Mouse (Mus musculus) cerebellum, adult 8-10 months (tissue): ENCODE results near the gene Wdr73.
A peak's percentile ranks its signal among the peaks of the same experiment; 100 is the strongest.
"Not testable (repeated sequence)": the region's sequence is repeated elsewhere in the genome, so short reads cannot be mapped to it uniquely, and the experiment has no call there.

Source experiments
- DNase-seq: peaks from one replicate; pipeline ENCODE4 v3.0.0; 2022

The Wdr73 gene

DNA sequence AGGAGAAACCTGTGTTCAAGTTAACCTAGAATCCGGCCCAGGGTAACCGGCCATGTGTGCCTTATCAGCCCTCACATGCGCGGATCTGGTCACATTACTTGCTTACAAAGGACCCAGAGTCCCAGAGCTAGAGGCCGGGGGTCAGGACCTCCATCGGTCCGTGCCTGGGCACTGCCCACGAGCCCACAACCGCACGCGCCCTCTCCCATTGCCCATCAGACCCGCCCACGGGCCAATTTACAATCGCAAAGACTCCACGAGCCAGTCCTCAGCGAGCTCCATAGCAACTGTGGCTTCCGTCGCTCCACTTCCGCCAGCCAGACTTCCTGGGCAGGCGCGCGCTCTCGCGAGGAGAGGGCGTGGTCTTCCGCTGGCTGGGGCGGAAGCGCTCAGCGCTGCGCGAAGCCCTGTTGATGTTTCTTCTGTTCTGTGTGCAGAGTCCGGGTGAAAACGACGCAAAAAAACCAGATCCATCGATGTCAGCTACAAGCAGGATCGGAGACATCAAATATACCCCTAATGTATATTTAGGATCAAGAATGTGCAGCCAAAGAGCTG is at the start of gene Wdr73:
Gene Wdr73 (minus strand): TSS at position 326 of the 558 bp plus-strand sequence.
- DNase-seq = peak; percentile 80

DNA sequence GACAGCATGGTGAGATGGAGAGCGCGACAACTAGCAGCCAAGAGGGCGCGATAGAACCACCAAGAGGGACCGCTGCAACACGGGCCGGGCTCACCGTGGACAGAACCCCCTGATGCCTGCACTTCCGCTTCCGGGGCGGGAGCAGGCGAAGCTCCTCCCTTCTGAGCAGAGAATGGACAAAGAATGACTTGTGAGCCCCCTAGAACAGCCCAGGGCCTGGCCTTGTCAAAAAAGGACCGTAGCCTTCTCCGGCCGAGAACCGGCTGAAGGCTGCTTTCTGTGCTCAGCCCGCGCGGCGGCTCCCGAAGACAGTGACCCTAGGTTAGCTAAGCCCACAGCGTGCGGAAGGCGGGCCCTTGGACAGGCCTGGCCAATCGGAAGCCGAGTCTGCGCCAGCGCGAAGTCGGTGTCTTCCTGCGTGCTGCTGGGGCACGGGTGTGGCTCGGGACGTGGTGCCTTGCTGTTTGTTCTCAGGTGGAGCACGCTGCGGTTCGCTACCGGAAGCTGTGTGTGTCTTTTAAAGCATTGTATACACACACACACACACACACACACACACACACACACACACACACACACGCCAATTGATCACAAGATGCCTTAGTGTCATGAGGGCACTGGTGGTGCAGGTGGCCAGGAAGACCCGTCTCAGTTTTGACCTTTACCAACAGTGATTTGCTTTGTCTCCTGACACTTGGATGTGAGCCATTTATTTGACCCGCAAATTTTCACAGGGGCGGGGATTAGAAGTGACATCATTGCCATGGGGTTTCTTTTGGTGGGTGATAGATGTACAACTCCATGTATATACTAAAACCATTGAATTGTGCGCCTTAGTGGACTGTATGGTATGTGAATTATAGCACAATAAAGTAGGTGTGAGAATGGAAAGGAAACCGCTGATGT is 46.6 kb upstream of the Wdr73 start, which contains the start of gene Sec11a:
Gene Sec11a (minus strand): TSS at position 336 of the 906 bp plus-strand sequence.
- peak; percentile 96 for DNase-seq

DNA sequence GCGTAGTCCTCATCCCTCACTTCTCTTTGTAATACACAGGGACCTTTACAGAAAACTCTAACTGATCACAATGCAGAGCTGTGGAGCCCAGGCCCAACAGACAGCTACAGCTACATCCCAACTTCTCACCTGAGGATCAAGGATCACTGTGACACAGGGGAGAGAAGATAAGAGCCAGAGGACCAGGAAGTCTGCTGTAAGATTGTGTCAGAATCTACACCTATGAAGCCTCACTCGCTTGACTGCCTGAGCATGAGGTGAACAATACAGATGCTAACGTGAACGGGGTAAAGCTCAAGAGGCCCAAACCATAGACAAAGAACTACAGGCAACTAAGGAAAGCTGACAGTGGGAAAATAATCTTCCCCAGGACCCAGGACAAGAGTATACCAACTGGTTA is 38.7 kb upstream of the Wdr73 start:
- DNase-seq = no peak

DNA sequence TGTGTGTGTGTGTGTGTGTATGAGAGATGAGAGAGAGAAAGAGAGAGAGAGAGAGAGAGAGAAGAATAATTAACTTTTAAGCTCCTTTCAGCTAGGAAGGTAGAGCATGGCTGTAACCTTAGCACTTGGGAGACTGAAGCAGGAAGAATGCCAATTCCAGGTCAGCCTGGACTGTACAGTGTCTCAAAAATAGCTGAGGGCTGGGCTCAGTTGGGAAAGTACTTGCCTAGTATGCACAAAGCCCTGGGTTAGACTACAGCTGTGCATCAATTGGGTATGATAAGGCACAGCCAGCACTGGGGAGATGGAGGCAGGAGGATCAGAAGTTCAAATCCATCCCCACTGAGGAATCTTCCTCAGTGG is 36.2 kb upstream of the Wdr73 start:
- not testable (repeated sequence) for DNase-seq

DNA sequence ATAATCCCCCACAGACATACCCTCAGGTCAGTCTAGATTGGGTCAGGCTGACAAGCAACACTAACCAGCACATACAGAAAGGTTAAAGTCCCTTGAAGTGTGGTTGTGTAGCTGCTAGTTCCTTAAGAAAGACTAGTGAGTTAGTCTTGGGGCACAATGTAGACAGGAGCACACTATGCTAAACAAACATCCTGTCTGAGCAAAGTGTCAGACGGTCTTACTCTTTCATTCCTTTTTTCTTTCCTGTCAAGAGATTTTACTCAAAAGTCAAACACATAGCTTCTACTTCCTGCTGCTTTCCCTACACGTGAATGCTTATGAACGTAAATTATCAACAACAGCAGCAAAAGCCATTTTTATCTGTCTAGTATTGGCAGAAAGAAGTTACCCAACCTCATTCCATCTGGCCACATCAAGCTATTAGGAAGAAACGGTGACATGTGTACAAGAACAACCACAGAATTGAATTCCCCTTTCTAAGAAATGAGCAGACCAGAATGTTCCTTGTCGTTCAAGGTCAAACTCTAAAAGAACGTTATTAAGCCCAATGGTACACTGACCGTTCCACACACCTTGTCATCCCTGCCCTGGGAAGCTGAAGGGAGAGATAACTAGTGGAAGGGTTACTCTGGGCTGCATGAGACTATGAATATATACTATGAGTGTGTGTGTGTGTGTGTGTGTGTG is 35.7 kb upstream of the Wdr73 start:
- DNase-seq = not testable (repeated sequence)

DNA sequence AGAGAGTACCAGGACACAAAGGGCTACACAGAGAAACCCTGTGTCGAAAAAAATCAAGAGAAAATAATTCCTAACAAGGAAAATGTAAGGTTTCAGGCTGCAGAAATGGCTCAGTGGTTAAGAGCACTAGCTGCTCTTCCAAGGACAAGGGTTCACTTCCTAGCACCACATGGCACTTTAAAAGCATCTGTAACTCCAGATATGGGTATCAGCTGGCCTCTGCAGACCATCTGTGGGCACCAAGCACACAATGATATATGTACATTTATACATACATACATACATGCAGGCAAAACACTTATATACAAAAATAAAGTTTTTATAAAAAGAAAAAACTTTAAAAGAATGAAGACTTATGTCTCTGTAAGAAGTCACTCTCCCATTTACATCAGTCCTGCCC is 34.8 kb upstream of the Wdr73 start:
- no peak for DNase-seq

DNA sequence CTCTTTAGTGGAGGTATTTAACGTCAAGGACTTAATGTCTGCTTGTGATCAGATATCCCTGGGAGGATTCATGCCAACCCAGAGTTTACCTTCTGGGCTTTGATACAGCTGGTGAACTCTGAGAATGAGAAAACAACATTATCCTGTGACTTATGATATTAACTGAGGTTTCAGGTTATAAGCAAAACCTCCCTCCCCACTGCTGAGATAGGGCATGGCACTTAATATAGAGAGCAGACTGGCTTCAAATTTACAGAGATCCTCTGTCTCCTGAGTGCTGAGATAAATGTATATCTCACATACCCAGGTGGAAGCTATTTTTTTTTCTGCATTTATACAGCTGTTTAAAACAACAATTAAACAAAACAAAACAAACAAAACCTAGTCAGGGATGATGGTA is 31.7 kb upstream of the Wdr73 start:
- DNase-seq = no peak

DNA sequence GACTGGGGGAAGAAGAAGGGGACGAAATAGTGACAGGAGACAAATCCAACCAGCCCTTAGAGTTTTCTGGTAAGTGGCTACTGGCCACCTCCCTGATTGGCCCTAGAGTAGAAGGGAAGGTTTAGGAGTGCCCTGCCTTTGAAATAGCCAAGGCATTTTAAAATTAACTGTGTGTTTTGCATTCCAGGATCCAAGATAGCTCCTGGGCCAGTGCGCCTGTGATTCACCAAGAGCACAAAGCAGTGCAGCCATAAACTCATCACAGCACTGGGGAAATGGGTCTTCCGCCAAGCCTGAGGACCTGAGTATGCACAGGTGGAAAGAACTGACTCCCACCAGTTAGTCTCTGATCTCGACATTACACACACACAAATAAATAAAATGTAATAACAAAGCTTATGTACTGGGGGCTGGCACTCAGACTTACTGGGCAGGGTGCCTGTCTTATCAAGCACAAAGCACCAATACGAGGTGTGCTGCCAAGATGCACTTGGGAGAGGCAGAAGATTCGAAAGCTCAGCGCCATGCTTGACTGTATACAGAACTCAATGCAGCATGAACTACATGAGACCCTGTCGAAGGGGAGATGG is 30.6 kb upstream of the Wdr73 start:
- no peak for DNase-seq

DNA sequence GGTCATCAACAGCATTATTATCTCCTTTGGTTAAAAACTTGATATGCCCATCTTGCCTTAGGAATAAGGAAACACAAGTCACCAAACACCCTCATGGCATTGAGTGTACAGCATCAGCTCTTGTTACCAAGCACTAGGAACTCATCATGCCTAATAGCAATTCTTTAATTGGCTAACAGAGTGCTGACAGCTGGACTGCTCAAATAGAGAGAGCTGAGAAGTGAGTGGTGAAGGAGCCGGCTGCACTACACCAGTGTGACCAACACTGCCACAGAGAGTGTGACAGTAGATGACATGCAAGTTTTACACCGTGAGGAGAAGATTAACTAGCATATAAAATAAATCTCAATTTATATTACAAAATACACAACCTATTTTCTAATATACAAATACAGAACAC is 22.1 kb upstream of the Wdr73 start:
- no peak for DNase-seq

DNA sequence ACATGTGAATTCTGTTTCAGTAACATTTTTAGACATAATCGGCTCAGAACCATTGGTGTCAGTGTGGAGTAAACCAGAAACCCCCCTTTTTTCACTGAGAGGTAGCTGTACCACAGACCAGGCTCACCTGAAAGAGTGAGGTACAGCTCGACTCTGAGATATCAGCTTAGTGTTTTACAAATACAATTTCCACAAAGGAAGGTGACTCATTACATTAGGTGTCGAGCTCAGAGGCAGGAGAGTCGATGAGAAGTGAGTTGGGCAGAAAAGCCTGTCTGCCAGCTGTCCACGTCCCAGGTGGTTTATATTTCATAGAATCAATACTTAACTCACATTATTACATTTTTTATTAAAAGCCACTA is 18.6 kb upstream of the Wdr73 start:
- DNase-seq = no peak

DNA sequence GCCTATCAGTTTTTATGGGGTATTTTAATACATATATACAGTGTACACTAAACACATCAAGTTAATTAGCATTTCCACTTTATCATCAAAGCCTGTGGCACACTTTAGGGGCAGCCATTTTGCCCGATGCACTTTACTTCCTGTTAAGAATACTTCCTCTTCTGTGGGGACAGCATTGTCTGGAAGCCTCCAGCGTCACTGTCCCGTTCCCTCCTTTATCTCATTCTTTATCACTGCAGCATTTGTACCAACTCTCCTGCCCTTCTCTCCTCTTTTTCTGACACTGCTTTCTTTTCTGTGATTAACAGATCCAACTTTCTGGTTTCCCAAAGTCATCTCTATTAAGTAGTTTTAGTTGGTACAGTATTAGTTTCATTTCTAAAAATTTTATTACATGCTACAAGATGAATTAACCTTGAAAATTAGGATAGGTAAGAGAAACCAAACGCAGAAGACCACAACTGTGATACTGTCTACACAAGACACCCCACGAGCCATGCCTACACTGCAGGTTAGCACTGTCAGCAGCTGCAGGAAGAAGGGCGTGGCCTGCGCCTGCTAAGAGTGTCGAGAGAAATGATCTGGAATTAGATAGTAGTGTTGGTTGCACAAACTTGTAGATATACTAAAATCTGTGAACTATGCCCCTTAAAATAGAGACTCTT is 18.0 kb upstream of the Wdr73 start:
- DNase-seq = no peak

DNA sequence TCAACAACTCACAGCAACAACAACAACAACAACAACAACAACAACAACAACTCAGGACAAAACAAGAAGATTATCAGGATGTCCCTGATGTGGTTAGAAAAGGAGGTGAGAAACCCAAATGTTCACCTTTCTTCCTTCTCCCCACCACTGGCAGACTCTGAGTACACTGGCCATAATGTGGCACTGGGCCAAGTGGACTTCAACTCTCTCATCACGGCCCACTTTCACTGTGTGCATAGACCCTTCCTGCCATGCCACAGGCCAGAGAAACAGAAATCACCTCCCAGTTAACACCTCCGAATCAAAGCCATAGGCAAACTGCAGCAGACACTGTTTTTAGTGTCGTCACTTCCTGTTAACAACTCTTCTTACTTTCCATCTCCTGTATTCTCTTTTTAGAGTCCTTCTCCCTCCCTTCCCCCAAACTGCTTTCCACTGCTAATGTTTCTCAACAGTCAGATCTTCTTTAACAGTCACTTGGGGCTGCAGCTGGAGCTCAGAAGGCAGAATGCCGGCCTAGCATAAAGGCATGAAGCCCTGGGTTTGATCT is 16.9 kb upstream of the Wdr73 start:
- DNase-seq = no peak

DNA sequence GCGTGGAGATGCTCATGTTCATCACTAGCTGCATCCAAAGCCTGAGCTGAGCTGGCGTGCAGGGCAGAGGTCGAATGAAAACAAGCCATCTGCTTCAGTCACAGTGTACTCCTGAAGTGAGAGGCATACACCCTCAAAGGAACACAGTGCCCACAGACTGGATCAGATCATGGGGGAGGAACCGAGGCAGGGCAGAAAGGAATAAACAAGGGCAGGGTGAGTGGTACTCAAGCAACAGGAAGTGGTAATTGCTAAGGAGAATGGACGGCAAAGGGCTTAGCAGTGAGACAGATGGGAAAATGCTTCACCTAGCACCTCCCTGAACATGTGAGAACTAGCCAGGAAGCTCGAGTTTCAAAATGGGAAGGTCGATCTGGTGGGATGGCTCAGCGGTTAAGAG is 11.4 kb upstream of the Wdr73 start:
- DNase-seq = no peak

DNA sequence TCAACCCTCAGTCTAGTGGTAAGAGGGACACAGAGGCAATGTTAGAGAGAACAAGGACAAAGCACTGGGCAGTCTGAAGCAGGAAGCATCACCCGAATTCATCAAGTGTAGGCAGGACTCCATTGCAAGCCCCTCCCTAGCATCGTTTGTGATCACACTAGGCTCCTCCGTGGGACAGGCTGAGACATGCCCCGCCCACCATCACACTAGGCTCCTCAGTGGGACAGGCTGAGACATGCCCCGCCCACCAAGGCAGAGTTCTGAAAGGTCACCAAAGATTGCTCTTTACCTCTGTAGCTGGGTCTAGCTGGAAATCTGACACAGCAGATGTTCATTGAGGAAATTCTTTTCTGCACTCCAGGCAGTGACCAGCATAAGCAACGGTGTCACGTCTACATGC is 10.0 kb upstream of the Wdr73 start:
- no peak for DNase-seq

DNA sequence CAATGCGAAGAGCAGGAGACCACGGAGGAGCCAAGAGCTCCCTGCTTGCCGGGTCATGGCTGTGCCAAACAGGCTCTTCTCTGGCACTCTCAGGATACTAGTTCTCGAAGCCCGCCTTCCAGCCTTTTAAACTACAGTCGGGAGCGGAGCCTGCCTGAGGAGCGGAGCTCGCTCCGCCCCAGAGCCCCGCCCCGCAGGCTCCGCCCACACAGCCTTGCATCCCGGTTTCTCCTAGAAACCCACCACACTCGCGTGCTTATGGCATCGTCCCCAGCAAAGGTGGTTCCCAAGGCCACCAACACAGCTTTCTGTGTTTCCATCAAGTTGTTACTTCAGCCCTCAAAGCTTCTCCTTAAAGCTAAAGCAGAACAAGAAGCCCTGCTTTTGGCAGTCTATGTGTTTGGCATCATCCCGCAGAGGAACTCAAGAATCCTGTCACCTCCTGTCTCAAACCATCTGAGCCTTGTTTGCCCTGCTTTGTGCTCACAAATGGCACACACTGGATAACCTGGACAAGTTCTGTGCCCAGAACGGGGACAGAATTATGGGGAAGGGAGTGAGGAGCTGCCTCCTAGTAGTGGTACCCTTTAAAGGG is 3.9 kb upstream of the Wdr73 start, which contains the start of gene Nmb:
Gene Nmb (minus strand): TSS at position 156 of the 595 bp plus-strand sequence.
- peak; percentile 54 for DNase-seq

DNA sequence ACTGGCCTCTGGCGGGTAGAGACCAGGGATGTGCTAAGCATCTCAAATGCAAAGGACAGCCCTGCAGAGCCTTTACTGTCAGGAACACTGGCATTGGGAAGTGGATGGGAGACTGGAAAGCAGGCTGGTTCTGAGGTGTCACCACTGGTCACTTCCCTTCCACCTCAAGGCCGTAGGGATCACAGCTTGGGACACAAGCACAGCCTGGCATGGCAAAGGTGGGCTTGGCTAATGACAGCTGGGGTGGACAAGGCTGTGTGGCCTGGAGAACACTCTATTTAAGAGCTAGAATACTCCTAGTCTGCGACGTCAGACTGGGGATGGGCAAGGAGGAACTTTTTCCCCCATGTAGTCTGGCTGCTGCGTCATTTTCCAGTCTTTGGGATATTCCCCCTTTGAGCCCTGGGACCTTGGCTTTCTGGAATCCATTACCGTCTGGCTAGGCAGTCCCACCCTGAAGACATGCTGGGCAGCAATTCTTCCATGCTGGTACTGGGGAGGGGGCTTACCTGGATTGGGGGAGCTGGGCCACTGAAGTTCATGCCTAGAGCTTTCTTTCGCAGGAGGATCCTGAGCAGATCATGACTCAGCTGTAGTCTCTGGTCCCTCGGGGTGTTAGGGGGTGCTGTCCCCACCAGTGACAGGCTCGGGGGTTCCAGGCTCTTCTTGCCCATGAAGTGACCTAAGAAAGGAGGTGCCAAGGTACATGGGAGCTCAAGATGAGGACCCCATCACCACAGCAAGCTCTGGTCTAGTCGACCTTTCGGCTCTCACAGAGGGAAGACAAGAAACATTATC is 2.8 kb upstream of the Wdr73 start:
- no peak for DNase-seq

DNA sequence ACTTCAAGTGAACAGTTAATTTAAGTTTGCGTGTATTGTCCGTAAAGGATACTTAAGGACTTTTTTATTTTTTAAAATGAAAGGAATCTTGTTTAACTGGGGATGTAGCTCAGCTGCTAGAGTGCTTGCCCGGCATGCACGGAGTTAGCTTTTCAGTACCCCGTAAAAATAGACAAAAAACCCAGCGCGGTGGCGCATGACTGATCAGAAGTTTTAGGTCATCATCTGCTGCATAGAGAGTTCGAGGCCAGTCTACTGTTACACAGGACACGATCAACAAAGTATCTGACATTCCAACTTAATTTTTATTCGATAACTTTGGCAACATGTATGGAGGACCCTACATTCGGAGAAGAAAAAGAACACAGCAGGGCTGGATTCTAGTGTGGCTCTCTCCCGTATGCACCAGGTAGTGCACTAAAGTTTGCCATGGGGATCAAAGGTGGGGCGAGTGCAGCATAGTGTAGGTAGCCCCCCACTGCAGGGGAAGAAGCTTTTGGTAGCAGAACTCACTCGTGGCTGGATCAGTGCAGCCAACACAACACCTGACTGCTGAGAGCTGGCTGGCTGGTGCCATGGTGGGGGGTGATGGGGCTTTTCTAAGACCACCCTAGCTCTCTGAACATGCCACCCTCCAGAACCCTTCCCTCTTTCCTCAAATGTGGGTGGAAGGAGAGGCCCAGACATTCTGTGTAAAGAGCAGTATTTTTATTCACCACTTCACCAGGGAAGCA is 639 bp upstream of the Wdr73 start:
- DNase-seq = no peak

DNA sequence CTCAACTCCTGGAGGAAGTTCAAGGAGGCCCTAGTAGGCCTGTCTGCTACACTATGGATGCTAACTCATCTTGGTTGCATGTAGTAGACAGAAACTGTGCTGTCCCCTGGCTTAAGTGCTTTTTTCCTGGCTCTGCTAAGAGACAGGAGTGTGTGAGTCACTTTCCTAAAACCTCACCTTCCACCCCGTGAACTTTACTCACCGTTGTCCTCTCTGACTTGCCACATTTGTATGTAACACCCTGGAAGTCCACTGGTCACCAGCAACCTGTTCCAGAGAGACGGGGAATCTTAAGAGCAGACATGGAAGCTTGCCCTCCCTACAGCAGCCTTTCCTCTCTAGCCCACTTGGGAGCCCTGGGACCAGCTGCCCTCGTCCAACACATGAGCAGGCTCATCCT is 3.3 kb downstream of the Wdr73 start:
- no peak for DNase-seq

DNA sequence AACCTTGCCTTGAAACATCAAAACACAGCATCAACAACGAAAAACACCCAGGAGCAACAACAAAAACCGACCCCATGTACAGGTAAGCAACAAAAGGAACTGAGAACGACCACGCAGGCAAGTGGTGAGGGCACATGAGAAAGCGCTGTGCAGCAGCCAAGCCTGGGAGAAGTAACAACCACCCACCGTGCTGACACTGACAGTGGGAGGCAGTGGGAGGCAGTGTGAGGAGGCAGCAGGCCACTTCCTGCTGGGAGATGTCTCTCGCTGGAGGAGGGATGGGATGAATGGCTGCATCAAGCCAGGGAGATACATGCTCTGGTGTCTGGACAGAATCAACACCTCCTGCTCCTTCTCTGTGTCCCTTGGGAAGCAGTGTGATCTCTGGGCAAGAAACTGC is 3.9 kb downstream of the Wdr73 start:
- DNase-seq = no peak

DNA sequence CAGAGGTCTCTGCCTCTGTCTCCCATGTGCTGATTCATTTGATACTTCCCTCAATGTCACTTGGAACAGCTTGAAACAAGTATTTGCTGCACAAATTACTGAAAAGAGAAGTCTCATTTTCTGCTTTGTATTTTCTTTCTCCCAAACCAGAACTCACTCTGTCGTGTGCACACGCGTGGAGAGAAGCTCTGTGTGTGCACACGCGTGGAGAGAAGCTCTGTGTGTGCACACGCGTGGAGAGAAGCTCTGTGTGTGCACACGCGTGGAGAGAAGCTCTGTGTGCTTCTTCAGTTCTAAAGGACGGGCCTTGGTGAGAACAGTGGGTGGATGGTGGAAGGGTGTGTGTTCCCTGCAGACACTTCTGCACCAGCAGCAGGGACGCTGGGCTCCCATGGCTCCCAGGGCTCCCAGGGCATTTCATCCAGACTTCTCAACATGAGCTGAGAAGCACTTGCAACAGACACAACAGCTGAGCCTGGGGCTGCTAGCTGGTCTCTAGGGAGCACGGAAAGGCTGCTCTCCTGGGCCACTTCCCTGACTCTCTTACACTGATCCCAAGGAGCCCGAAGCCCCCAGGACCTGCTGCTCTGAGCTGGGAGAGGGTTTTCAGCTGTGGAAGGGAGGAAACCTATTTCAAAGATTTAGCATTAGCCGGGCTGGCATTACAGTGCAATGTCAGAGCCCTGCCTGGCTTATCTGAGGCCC is 6.1 kb downstream of the Wdr73 start:
- no peak for DNase-seq
